Mouse (Mus musculus) testis, adult 2 months (tissue): ENCODE measurements around the gene Tma7. TPM values are rescaled to one million over a fixed set of nuclear protein-coding genes. Genes with fewer than 3 reads are reported as not detected.

ENCODE experiments used
- H3K27ac ChIP-seq: fragments of 200-500 bp; 2 replicates; pipeline ENCODE4 v1.5.1; 2012; ENCODE audit warnings: low read depth, low read length; ENCODE audit not compliant: control insufficient read depth, insufficient read depth
- H3K27me3 ChIP-seq: fragments of 200-500 bp; 2 replicates; pipeline ENCODE4 v1.6.1; 2012; ENCODE audit warnings: mild to moderate bottlenecking, low read length, moderate library complexity; ENCODE audit not compliant: control insufficient read depth, insufficient read depth
- H3K36me3 ChIP-seq: fragments of 200-500 bp; 2 replicates; pipeline ENCODE4 v1.6.1; 2012; ENCODE audit warnings: mild to moderate bottlenecking, low read length; ENCODE audit not compliant: control insufficient read depth, insufficient read depth
- H3K4me1 ChIP-seq: fragments of 200-500 bp; 2 replicates; pipeline ENCODE4 v1.6.1; 2012; ENCODE audit warnings: low read length; ENCODE audit not compliant: control insufficient read depth, insufficient read depth
- H3K4me3 ChIP-seq: fragments of 200-500 bp; 2 replicates; pipeline ENCODE4 v1.5.1; 2012; ENCODE audit warnings: low read depth, mild to moderate bottlenecking, low read length, moderate library complexity, mixed read lengths; ENCODE audit not compliant: control insufficient read depth
- CTCF ChIP-seq: fragments of 200-500 bp; IDR thresholded peaks from 2 replicates; pipeline ENCODE4 v1.5.1; 2012; ENCODE audit warnings: low read depth, mild to moderate bottlenecking, inconsistent platforms, low read length, moderate library complexity; ENCODE audit not compliant: control insufficient read depth, insufficient read depth, insufficient replicate concordance
- POLR2A ChIP-seq: fragments of 200-500 bp; IDR thresholded peaks from 2 replicates; pipeline ENCODE4 v1.6.1; 2012; ENCODE audit warnings: low read depth, mild to moderate bottlenecking, inconsistent platforms, low read length, moderate library complexity; ENCODE audit not compliant: control insufficient read depth
- polyA plus RNA-seq: library from polyadenylated mRNA; depleted of rRNA; stranded (reverse); fragments of >200 nt; gene quantifications from 2 replicates; pipeline ENCODE4 v1.2.3, GENCODE M21; 2012; rRNA removed

Gene Tma7
- polyA plus RNA-seq, 1 experiment: 120 TPM

DNA sequence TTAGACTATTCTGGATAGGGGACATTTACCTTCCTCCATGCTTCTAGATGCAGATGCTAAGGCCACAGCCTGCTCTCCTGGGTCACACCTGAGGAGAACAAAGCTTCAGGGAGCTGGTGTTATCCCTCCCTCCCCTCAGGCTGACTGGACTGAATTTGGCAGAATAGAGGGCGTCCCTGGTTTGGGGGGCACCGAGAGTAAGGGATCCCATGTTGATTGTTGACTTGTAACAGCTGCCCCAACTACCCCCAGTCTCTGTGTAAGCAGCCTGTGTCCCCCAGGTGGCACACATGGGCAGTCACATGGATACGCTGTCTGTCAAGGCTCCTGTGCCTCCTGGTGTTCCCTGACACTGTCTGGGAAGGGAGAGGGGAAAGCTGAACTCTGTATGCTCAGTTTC lies 54.0 kb downstream of the Tma7 start:
- no peak for TF ChIP-seq POLR2A
- H3K36me3 ChIP-seq: no peaks in the 10 kb centered on the region
- H3K4me1 ChIP-seq: no peaks in the 10 kb centered on the region
- H3K27me3 ChIP-seq: no peaks in the 10 kb centered on the region
- H3K4me3 ChIP-seq: no peak overlapping the region
- no peak overlapping the region for H3K27ac ChIP-seq

DNA sequence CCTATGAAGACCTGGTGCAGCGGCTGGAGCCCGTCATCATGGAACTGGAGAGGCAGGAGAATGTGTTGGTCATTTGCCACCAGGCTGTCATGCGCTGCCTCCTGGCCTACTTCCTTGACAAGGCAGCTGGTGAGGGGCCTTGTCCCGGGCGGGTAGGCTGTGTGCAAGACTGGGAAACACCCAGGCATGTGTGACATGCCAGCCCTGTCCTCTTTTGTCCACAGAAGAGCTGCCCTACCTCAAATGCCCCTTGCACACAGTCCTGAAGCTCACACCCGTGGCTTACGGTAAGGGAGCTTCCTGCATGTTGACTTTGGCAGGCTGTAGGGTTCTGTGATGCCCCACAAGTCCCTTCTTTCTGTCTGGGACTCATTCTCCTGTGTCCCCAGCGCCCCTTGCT lies 54.9 kb downstream of the Tma7 start:
- H3K4me1 ChIP-seq: no peaks in the 10 kb centered on the region
- TF ChIP-seq CTCF (no peak), POLR2A (no peak)
- H3K27ac ChIP-seq: no peak overlapping the region
- no peaks in the 10 kb centered on the region for H3K27me3 ChIP-seq
- H3K36me3 ChIP-seq: no peaks in the 10 kb centered on the region
- no peak overlapping the region for H3K4me3 ChIP-seq

Other genes starting within 250 kb of the Tma7 start
- gene Slc26a6, start 229.3 kb downstream of the Tma7 start, polyA plus RNA-seq: 7.2 and 8.4 TPM in 2 replicates
- 400 and 456 TPM in 2 replicates for gene Tmem89, start 168.0 kb downstream of the Tma7 start, polyA plus RNA-seq
- 432 and 464 TPM in 2 replicates for gene Uqcrc1, start 146.0 kb downstream of the Tma7 start, polyA plus RNA-seq
- gene Col7a1, start 129.0 kb downstream of the Tma7 start, polyA plus RNA-seq: 3.4 and 4.9 TPM in 2 replicates
- gene Ucn2, start 96.6 kb downstream of the Tma7 start, polyA plus RNA-seq: 0.35 and 0.88 TPM in 2 replicates
- 41.2 and 53.3 TPM in 2 replicates for gene Pfkfb4, start 90.8 kb downstream of the Tma7 start, polyA plus RNA-seq
- gene Shisa5, start 44.0 kb downstream of the Tma7 start, polyA plus RNA-seq: 21.0 and 22.7 TPM in 2 replicates
- gene Trex1, start 22.9 kb downstream of the Tma7 start, polyA plus RNA-seq: 5.0 and 6.3 TPM in 2 replicates
- gene Atrip, start 8.5 kb downstream of the Tma7 start, polyA plus RNA-seq: 12.1 and 13.5 TPM in 2 replicates
- 1.6 TPM in 2 replicates for gene Ccdc51, start 94 bp downstream of the Tma7 start, polyA plus RNA-seq
- gene Plxnb1, start 12.8 kb upstream of the Tma7 start, polyA plus RNA-seq: 5.8 and 6.0 TPM in 2 replicates
- gene Fbxw21, start 79.5 kb upstream of the Tma7 start, polyA plus RNA-seq: not detected in 2 replicates
- 0.31 TPM in 1 of 2 replicates, not detected in the other for gene Fbxw13, start 113.4 kb upstream of the Tma7 start, polyA plus RNA-seq
- gene Fbxw20, start 152.2 kb upstream of the Tma7 start, polyA plus RNA-seq: 0.32 and 0.44 TPM in 2 replicates
- not detected in 2 replicates for gene Fbxw14, start 205.1 kb upstream of the Tma7 start, polyA plus RNA-seq